Mouse (Mus musculus) intestine, postnatal 0 days (tissue): ENCODE results near the gene Btbd9. TPM values are rescaled to one million over a fixed set of nuclear protein-coding genes. Genes with fewer than 3 reads are reported as not detected.

ENCODE experiments used
- ATAC-seq: fragments of 200-750 bp; cut with Nextera tagmentation; 2 replicates; pipeline ENCODE4 v1.8.0; 2017; ENCODE audit warnings: mild to moderate bottlenecking, moderate TSS enrichment, moderate library complexity
- H3K27ac ChIP-seq: fragments of 300-500 bp; sonication (generic); 2 replicates; pipeline ENCODE4 v1.5.1; 2014; ENCODE audit warnings: mild to moderate bottlenecking, low read depth, low read length, moderate library complexity
- H3K27me3 ChIP-seq: fragments of 300-500 bp; sonication (generic); replicated peaks from 2 replicates; pipeline ENCODE4 v1.6.1; 2014; ENCODE audit warnings: low read length, mixed read lengths; ENCODE audit not compliant: control insufficient read depth, insufficient read depth
- H3K36me3 ChIP-seq: fragments of 300-500 bp; sonication (generic); 2 replicates; pipeline ENCODE4 v1.6.1; 2014; ENCODE audit warnings: mild to moderate bottlenecking, moderate library complexity; ENCODE audit not compliant: control insufficient read depth, insufficient read depth
- H3K4me1 ChIP-seq: fragments of 300-500 bp; sonication (generic); replicated peaks from 2 replicates; pipeline ENCODE4 v1.6.1; 2014; ENCODE audit warnings: antibody characterized with exemption, low read length, mixed read lengths; ENCODE audit not compliant: control insufficient read depth, insufficient read depth
- H3K4me2 ChIP-seq: fragments of 300-500 bp; sonication (generic); replicated peaks from 2 replicates; pipeline ENCODE4 v1.6.1; 2014; ENCODE audit warnings: low read depth, mild to moderate bottlenecking, moderate library complexity
- H3K4me3 ChIP-seq: fragments of 300-500 bp; sonication (generic); 2 replicates; pipeline ENCODE4 v1.5.1; 2014; ENCODE audit warnings: low read depth, low read length
- H3K9ac ChIP-seq: fragments of 300-500 bp; sonication (generic); 2 replicates; pipeline ENCODE4 v1.6.1; 2014; ENCODE audit warnings: mild to moderate bottlenecking, low read depth, low read length
- H3K9me3 ChIP-seq: fragments of 300-500 bp; sonication (generic); 2 replicates; pipeline ENCODE4 v1.6.1; 2016; ENCODE audit warnings: mixed run types; ENCODE audit not compliant: control insufficient read depth
- CTCF ChIP-seq: sonication (generic); IDR thresholded peaks from 2 replicates; pipeline ENCODE4 v1.5.1; 2016; ENCODE audit warnings: low read depth, mild to moderate bottlenecking, control low read depth, antibody characterized with exemption, moderate library complexity
- WGBS: fragments of 180-500 bp; shearing (Covaris S2); extraction: QIAGEN DNeasy Blood & Tissue Kit; methylation state at CpG from one replicate; pipeline ENCODE4 v1.1.7; 2014; 5-methylcytosine and 5-hydroxymethylcytosine counted together
- polyA plus RNA-seq: library from polyadenylated mRNA; unstranded; fragments of >200 nt; fragmentation: Nextera tagmentation; extraction: Ambion mirVana; gene quantifications from 2 replicates; pipeline ENCODE4 v1.2.1, GENCODE M21; 2015

Btbd9 gene
- polyA plus RNA-seq, 1 experiment from 2014 or later, result 35.9 TPM

- H3K27me3 ChIP-seq, result no peaks in the 10 kb centered on the region
- TF ChIP-seq CTCF, result no peak
- no peaks in the 10 kb centered on the region for H3K36me3 ChIP-seq
- no peaks in the 10 kb centered on the region for H3K4me1 ChIP-seq
- WGBS, result 51% methylated on average over 5 of the region's 5 CpGs
- no peaks in the 10 kb centered on the region for H3K9me3 ChIP-seq
- peak; percentile 73 for ATAC-seq
- H3K27ac ChIP-seq, result peak overlapping the region; percentile 57
- no peak overlapping the region for H3K9ac ChIP-seq
- no peak overlapping the region for H3K4me3 ChIP-seq
- no peak overlapping the region for H3K4me2 ChIP-seq
Measured at GRCm38 (mm10) chr17:30498779-30499178, 77.5 kb downstream of the Btbd9 start.

DNA sequence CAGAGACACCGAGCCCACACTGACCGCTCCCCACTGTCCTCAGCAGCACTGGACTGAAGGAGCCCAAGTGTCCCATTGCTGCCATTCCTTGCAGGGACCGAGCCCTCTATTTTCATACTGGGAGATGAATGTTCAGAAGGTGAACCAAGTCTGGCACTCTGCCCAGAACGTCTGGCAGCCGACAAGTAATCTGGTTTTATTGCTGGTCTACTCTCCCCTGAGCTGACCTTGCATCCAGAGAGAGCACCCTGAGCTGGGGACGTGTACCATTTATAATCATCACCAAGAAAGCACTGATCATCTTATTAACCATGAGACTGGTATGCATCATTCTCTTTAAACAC, 77.9 kb downstream of the Btbd9 start:
- no peaks in the 10 kb centered on the region for H3K9me3 ChIP-seq
- no peaks in the 10 kb centered on the region for H3K36me3 ChIP-seq
- H3K27me3 ChIP-seq, result no peaks in the 10 kb centered on the region
- H3K9ac ChIP-seq, result no peak overlapping the region
- WGBS, result 30% methylated on average over 6 of the region's 6 CpGs
- no peaks in the 10 kb centered on the region for H3K4me1 ChIP-seq
- no peak overlapping the region for H3K4me2 ChIP-seq
- no peak overlapping the region for H3K4me3 ChIP-seq
- TF ChIP-seq CTCF, result no peak
- H3K27ac ChIP-seq, result no peak overlapping the region
- peak; percentile 83 for ATAC-seq

GRCm38 (mm10) chr17:30497525-30498375, 78.5 kb downstream of the Btbd9 start:
- no peak for TF ChIP-seq CTCF
- H3K27me3 ChIP-seq, result no peaks in the 10 kb centered on the region
- H3K9me3 ChIP-seq, result no peaks in the 10 kb centered on the region
- ATAC-seq, result no peak
- no peaks in the 10 kb centered on the region for H3K36me3 ChIP-seq
- no peak overlapping the region for H3K9ac ChIP-seq
- H3K4me1 ChIP-seq, result no peaks in the 10 kb centered on the region
- no peak overlapping the region for H3K27ac ChIP-seq
- no peak overlapping the region for H3K4me3 ChIP-seq
- WGBS, result 82% methylated on average over 11 of the region's 11 CpGs
- H3K4me2 ChIP-seq, result no peak overlapping the region

- H3K4me1 ChIP-seq, result no peaks in the 10 kb centered on the region
- TF ChIP-seq CTCF, result no peak
- H3K9ac ChIP-seq, result no peak overlapping the region
- no peaks in the 10 kb centered on the region for H3K27me3 ChIP-seq
- H3K9me3 ChIP-seq, result no peaks in the 10 kb centered on the region
- H3K4me2 ChIP-seq, result no peak overlapping the region
- no peaks in the 10 kb centered on the region for H3K36me3 ChIP-seq
- H3K27ac ChIP-seq, result no peak overlapping the region
- 80% methylated on average over 2 of the region's 2 CpGs for WGBS
- H3K4me3 ChIP-seq, result no peak overlapping the region
- ATAC-seq, result no peak
Measured at GRCm38 (mm10) chr17:30495567-30495966, 80.7 kb downstream of the Btbd9 start.

DNA sequence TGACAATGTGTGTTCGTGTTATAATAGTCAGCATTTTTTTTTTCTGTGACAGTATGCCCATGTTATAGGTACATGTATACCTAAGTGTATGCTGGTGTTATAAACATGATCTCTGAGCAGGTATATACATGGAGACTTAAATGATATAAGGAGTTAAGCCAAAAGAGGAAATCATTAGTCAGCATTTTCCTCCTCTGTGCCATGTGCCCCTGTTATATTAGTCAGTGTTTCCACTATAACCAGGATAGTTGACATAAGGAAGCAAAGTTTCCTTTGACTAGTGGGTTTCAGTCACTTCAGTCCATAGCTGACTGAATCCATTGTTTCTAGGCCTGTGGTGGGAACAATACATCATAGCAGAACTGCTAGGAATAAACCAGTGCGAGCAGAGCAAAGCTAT, 81.1 kb downstream of the Btbd9 start:
- 79% methylated on average over 2 of the region's 2 CpGs for WGBS
- Histone ChIP-seq H3K4me1 (no peaks in the 10 kb centered on the region), H3K27ac (no peak overlapping the region), H3K4me2 (no peak overlapping the region), H3K4me3 (no peak overlapping the region), H3K9ac (no peak overlapping the region), H3K36me3 (no peaks in the 10 kb centered on the region), H3K9me3 (no peaks in the 10 kb centered on the region), H3K27me3 (no peaks in the 10 kb centered on the region)
- TF ChIP-seq CTCF, result no peak
- no peak for ATAC-seq

GRCm38 (mm10) chr17:30493481-30493880, 82.8 kb downstream of the Btbd9 start:
- H3K4me2 ChIP-seq, result no peak overlapping the region
- no peak for TF ChIP-seq CTCF

More at GRCm38 (mm10) chr17:30493481-30493880, 82.8 kb downstream of the Btbd9 start:
- no peak overlapping the region for H3K27ac ChIP-seq
- H3K27me3 ChIP-seq, result no peaks in the 10 kb centered on the region
- WGBS, result 95% methylated on average over 6 of the region's 6 CpGs
- no peaks in the 10 kb centered on the region for H3K4me1 ChIP-seq
- ATAC-seq, result no peak
- H3K4me3 ChIP-seq, result no peak overlapping the region
- H3K9me3 ChIP-seq, result no peaks in the 10 kb centered on the region
- H3K9ac ChIP-seq, result no peak overlapping the region
- H3K36me3 ChIP-seq, result no peaks in the 10 kb centered on the region
